ENCODE assay signal across 8 mouse cellular contexts in the genomic region with DNA sequence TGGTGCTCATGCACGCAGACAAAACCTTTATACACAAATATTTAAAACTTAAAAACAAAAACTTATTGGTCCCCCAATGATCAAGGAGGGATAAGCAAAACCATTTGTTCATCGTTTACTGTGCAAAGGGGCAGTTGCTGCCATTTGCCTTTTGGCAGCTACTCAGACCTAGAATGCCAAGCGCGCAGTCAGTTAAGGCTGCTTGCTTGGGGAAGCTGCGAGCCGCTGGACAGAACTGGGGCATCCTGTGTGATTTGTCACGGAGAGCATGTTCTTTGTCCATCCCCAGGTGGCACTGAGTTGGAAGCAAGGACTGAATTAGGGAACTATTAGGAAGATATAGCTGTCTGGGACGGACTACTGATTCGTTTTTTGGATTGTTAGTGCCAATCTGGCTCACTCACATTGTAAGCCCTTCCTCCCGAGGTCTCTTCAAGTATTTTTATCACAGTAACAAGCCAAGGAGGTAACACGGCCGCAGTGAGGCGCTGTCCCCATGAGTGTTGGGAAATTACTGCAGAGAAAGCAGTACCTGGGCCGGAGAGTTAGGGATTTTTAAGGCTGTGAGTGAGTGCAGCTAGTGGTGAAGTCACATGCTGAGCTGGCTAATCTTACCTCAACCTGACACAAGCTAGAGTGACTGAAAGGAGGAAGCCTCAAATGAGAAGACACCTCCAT. TPM values are rescaled to one million over a fixed set of nuclear protein-coding genes. Genes with fewer than 3 reads are reported as not detected.
DNase-seq lines count a peak whose midpoint lies in the region; ATAC-seq and TF ChIP-seq lines count a peak whose summit lies in the region.

No protein-coding gene starts in this region.

- peak overlapping the region; percentile 87 for H3K9ac ChIP-seq in embryonic facial prominence, embryonic 14.5 days (ENCODE audit: low read depth, low read length)
- peak overlapping the region; percentile 86 for H3K9ac ChIP-seq in kidney, embryonic 16.5 days (replicated peaks; ENCODE audit: low read length)
- H3K9ac ChIP-seq in midbrain, embryonic 11.5 days (ENCODE audit: low read length): peak overlapping the region; percentile 77; the same call in 1 of the 2 replicates

- H3K27ac ChIP-seq in kidney, adult 2 months (ENCODE audit: insufficient read depth, low read depth, low read length): no peak overlapping the region
- peak overlapping the region; percentile 80; the same call in 1 of the 2 replicates for H3K27ac ChIP-seq in embryonic facial prominence, embryonic 14.5 days (replicated peaks; ENCODE audit: low read depth, low read length)
- H3K27ac ChIP-seq in kidney, embryonic 16.5 days (ENCODE audit: low read length): no peak overlapping the region; the same call in 1 of the 2 replicates
- no peak overlapping the region for H3K27ac ChIP-seq in midbrain, embryonic 11.5 days (ENCODE audit: low read depth, low read length)

- TF ChIP-seq CTCF in kidney, adult 2 months (conservative IDR thresholded peaks at IDR 0.05; ENCODE audit: insufficient read depth, insufficient read length, low read depth, low read length): 0 out of 2 replicates have a peak, but pooled peaks have one; percentile 11

- peak overlapping the region; percentile 76 for H3K4me2 ChIP-seq in embryonic facial prominence, embryonic 14.5 days (ENCODE audit: low read depth, low read length)
- peak overlapping the region; percentile 85 for H3K4me2 ChIP-seq in kidney, embryonic 16.5 days (replicated peaks; ENCODE audit: low read depth, low read length)
- peak overlapping the region; percentile 56 for H3K4me2 ChIP-seq in midbrain, embryonic 11.5 days

- peak; percentile 12 for DNase-seq in kidney, adult 2 months
- no peak for DNase-seq in kidney, postnatal 14 days
- DNase-seq in MN1 (ENCODE audit: low spot score): peak; percentile 62
- no peak for DNase-seq in embryonic facial prominence, embryonic 14.5 days (ENCODE audit: low spot score)
- DNase-seq in midbrain, embryonic 11.5 days (ENCODE audit: low spot score, missing footprints): no peak
- DNase-seq in urinary bladder, postnatal 4 days (ENCODE audit: low spot score in 2 of 2): no peak
- DNase-seq in gastrocnemius, postnatal 14 days: no peak

- intact Hi-C loops in gastrocnemius, postnatal 14 days (cut with DNase I; ENCODE audit: low total_unique reads): no loop called here

- ATAC-seq in embryonic facial prominence, embryonic 14.5 days (ENCODE audit: low read depth): no peak
- ATAC-seq in kidney, embryonic 16.5 days (ENCODE audit: low FRiP score, low TSS enrichment): no peak
- no peak for ATAC-seq in midbrain, embryonic 11.5 days (ENCODE audit: low FRiP score)

- H3K27me3 ChIP-seq in kidney, adult 2 months (replicated peaks; ENCODE audit: control insufficient read depth, insufficient read depth, low read length): no peaks in the 10 kb centered on the region
- no peaks in the 10 kb centered on the region for H3K27me3 ChIP-seq in embryonic facial prominence, embryonic 14.5 days (replicated peaks; ENCODE audit: control insufficient read depth, insufficient read depth, low read length)
- no peaks in the 10 kb centered on the region for H3K27me3 ChIP-seq in kidney, embryonic 16.5 days (ENCODE audit: insufficient read depth, low read length)
- H3K27me3 ChIP-seq in midbrain, embryonic 11.5 days (ENCODE audit: control insufficient read depth, insufficient read depth, low read length): no peaks in the 10 kb centered on the region

- H3K9me3 ChIP-seq in embryonic facial prominence, embryonic 14.5 days (ENCODE audit: control insufficient read depth, low read length): no peaks in the 10 kb centered on the region
- H3K9me3 ChIP-seq in kidney, embryonic 16.5 days (ENCODE audit: low read length): no peaks in the 10 kb centered on the region
- no peaks in the 10 kb centered on the region for H3K9me3 ChIP-seq in midbrain, embryonic 11.5 days (ENCODE audit: control insufficient read depth, low read length)

- no peak for TF ChIP-seq POLR2A in kidney, adult 2 months (IDR thresholded peaks at IDR 0.05; ENCODE audit: low read depth, low read length)

- H3K36me3 ChIP-seq in kidney, adult 2 months (ENCODE audit: control insufficient read depth, insufficient read depth, low read length): no peaks in the 10 kb centered on the region
- peaks cover 7% of the 10 kb centered on the region; the same call in 1 of the 2 replicates for H3K36me3 ChIP-seq in embryonic facial prominence, embryonic 14.5 days (ENCODE audit: control insufficient read depth, insufficient read depth, low read length)
- peaks cover 7% of the 10 kb centered on the region; the same call in 1 of the 2 replicates for H3K36me3 ChIP-seq in kidney, embryonic 16.5 days (ENCODE audit: insufficient read depth, low read length)
- H3K36me3 ChIP-seq in midbrain, embryonic 11.5 days (ENCODE audit: control insufficient read depth, insufficient read depth, low read length): no peaks in the 10 kb centered on the region

- no peaks in the 10 kb centered on the region for H3K4me1 ChIP-seq in kidney, adult 2 months (ENCODE audit: control insufficient read depth, insufficient read depth, low read length)
- peaks cover 7% of the 10 kb centered on the region; the same call in 1 of the 2 replicates for H3K4me1 ChIP-seq in embryonic facial prominence, embryonic 14.5 days (ENCODE audit: control insufficient read depth, insufficient read depth, low read length)
- H3K4me1 ChIP-seq in kidney, embryonic 16.5 days (ENCODE audit: insufficient read depth, low read length): peaks cover 6% of the 10 kb centered on the region
- 0 out of 2 replicates have a peak, but pooled peaks cover 3% of the 10 kb centered on the region for H3K4me1 ChIP-seq in midbrain, embryonic 11.5 days (ENCODE audit: control insufficient read depth, insufficient read depth, low read length)

- 37% methylated on average over 14 of the region's 14 CpGs for WGBS in kidney, adult 2 months
- WGBS in embryonic facial prominence, embryonic 14.5 days: 39% methylated on average over 14 of the region's 14 CpGs
- 40% methylated on average over 14 of the region's 14 CpGs for WGBS in kidney, embryonic 16.5 days
- 40% methylated on average over 14 of the region's 14 CpGs for WGBS in midbrain, embryonic 11.5 days

- H3K4me3 ChIP-seq in kidney, adult 2 months (ENCODE audit: insufficient read depth, low read depth, low read length): peak overlapping the region; percentile 67
- H3K4me3 ChIP-seq in embryonic facial prominence, embryonic 14.5 days (ENCODE audit: low read depth, low read length): peak overlapping the region; percentile 76
- peak overlapping the region; percentile 75 for H3K4me3 ChIP-seq in kidney, embryonic 16.5 days (ENCODE audit: low read length)
- H3K4me3 ChIP-seq in midbrain, embryonic 11.5 days (ENCODE audit: low read depth, low read length): peak overlapping the region; percentile 56

RNA-seq across cellular contexts. Expression of a gene that starts 0.9 kb away (rescaled TPM):
- polyA plus RNA-seq in kidney, adult 2 months (2012; rRNA removed): 26.3 and 33.7 TPM in 2 replicates
- 45.9 and 55.1 TPM in 2 replicates for polyA plus RNA-seq in embryonic facial prominence, embryonic 14.5 days (2014; fragmentation: Nextera tagmentation; extraction: Ambion mirVana)
- 57.3 and 58.0 TPM in 2 replicates for polyA plus RNA-seq in kidney, embryonic 16.5 days (2015; fragmentation: Nextera tagmentation; extraction: Ambion mirVana)
- polyA plus RNA-seq in midbrain, embryonic 11.5 days (2014; fragmentation: Nextera tagmentation; extraction: Ambion mirVana): 70.2 and 71.5 TPM in 2 replicates
- 10 to 100 TPM; 22.6 to 26.3 TPM for total RNA-seq in gastrocnemius, postnatal 14 days (2021)

Comparison
In these comparisons a context has a peak if more than half of its experiments do, and no peak if none do; other contexts are left out.
1. DNase-seq: peak in kidney, adult 2 months (single experiment) and MN1 (single experiment); none in kidney, postnatal 14 days (single experiment), embryonic facial prominence, embryonic 14.5 days (single experiment), midbrain, embryonic 11.5 days (single experiment), urinary bladder, postnatal 4 days (0 of 2) and gastrocnemius, postnatal 14 days (single experiment).
2. Peak in every context shown above with its lines, with median percentiles within 50 percentile points of each other: H3K4me3 ChIP-seq, H3K4me2 ChIP-seq and H3K9ac ChIP-seq.